Mouse (Mus musculus) ES-E14 (cell line): Measurements from ENCODE around the gene E130114P18Rik.

ENCODE experiments used
- HCFC1 ChIP-seq: IDR thresholded peaks from 2 replicates; pipeline ENCODE4 v1.6.1; 2012; ENCODE audit warnings: low read length, inconsistent platforms, borderline replicate concordance; ENCODE audit not compliant: insufficient read depth
- MAFK ChIP-seq: IDR thresholded peaks from 2 replicates; pipeline ENCODE4 v1.6.1; 2014; ENCODE audit warnings: mild to moderate bottlenecking, low read depth, low read length, inconsistent platforms; ENCODE audit not compliant: insufficient read depth

GRCm38 (mm10) chr4:97675741-97676578 lies 101.9 kb downstream of the E130114P18Rik start:
- no peak for TF ChIP-seq HCFC1
- no peak for TF ChIP-seq MAFK
